Mouse (Mus musculus) spleen, adult 2 months (tissue): ENCODE measurements around the gene Krt24.

Experiments
- CTCF ChIP-seq: fragments of 200-500 bp; IDR thresholded peaks from 2 replicates; pipeline ENCODE4 v1.5.1; 2011; ENCODE audit warnings: mild to moderate bottlenecking, inconsistent platforms; ENCODE audit not compliant: insufficient read depth, insufficient read length, insufficient replicate concordance; ENCODE audit errors: extremely low read depth
- POLR2A ChIP-seq: fragments of 200-500 bp; IDR thresholded peaks from 2 replicates; pipeline ENCODE4 v1.6.1; 2011; ENCODE audit warnings: low read depth, low read length, inconsistent platforms

- TF ChIP-seq CTCF = no peak
- TF ChIP-seq POLR2A = no peak
Measured at GRCm38 (mm10) chr11:99284011-99284410, 1.1 kb downstream of the Krt24 start.
